Mouse (Mus musculus) left cerebral cortex, adult 8-10 months (tissue): ENCODE measurements around the gene Sys1. TPM values are rescaled to one million over a fixed set of nuclear protein-coding genes. Genes with fewer than 3 reads are reported as not detected.

Source experiments
- DNase-seq, 2 experiments: peaks; one replicate each; pipeline ENCODE4 v3.0.0; 2022; ENCODE audit warnings: low spot score in 2 of 2
- total RNA-seq, 4 experiments: library from RNA; stranded (reverse); gene quantifications; 2 replicates each; pipeline ENCODE4 v1.2.4; 2022

The Sys1 gene
- total RNA-seq, 4 experiments from 2014 or later, result 39.4 to 46.1 (median 40.6) TPM

- no peak for DNase-seq
Measured at GRCm38 (mm10) chr2:164453047-164453757, 3.6 kb upstream of the Sys1 start.

GRCm38 (mm10) chr2:164453887-164454500 is 2.8 kb upstream of the Sys1 start:
- DNase-seq, result no peak

- peak; percentile 61 to 86 for DNase-seq
Measured at GRCm38 (mm10) chr2:164454846-164455245, 1.9 kb upstream of the Sys1 start.

- DNase-seq, result no peak
Measured at GRCm38 (mm10) chr2:164455421-164456190, 1.2 kb upstream of the Sys1 start.

GRCm38 (mm10) chr2:164456413-164456812 is 351 bp upstream of the Sys1 start:
- no peak for DNase-seq

GRCm38 (mm10) chr2:164457942-164458341 is 1.2 kb downstream of the Sys1 start:
- no peak for DNase-seq

- DNase-seq, result no peak
Measured at GRCm38 (mm10) chr2:164458535-164458934, 1.8 kb downstream of the Sys1 start.

- peak; percentile 90 to 97 for DNase-seq
Measured at GRCm38 (mm10) chr2:164460745-164461551, 4.2 kb downstream of the Sys1 start, which contains the start of gene Gm20458. Gene Gm20458 (plus strand): TSS chr2:164460967.

GRCm38 (mm10) chr2:164465161-164465560 is 8.4 kb downstream of the Sys1 start:
- DNase-seq, result no peak

- no peak for DNase-seq
Measured at GRCm38 (mm10) chr2:164466787-164467186, 10.0 kb downstream of the Sys1 start.

- no peak for DNase-seq
Measured at GRCm38 (mm10) chr2:164470254-164470653, 13.5 kb downstream of the Sys1 start.

GRCm38 (mm10) chr2:164473624-164474023 is 16.9 kb downstream of the Sys1 start, which contains the start of gene Trp53tg5:
Gene Trp53tg5 (minus strand): TSS chr2:164473724.
- DNase-seq, result no peak

- peak in 1 of 2 experiments; percentile 78 for DNase-seq
Measured at GRCm38 (mm10) chr2:164485681-164486257, 29.0 kb downstream of the Sys1 start, which contains the start of gene Dbndd2. Gene Dbndd2 (plus strand): TSS chr2:164486106.

- peak; percentile 64 to 89 for DNase-seq
Measured at GRCm38 (mm10) chr2:164486258-164487114, 29.7 kb downstream of the Sys1 start.

- DNase-seq, result peak in 1 of 2 experiments; percentile 28
Measured at GRCm38 (mm10) chr2:164487115-164487527, 30.4 kb downstream of the Sys1 start.

GRCm38 (mm10) chr2:164487812-164488211 is 31.0 kb downstream of the Sys1 start:
- peak; percentile 52 to 68 for DNase-seq

- DNase-seq, result no peak
Measured at GRCm38 (mm10) chr2:164494126-164494525, 37.4 kb downstream of the Sys1 start.

- no peak for DNase-seq
Measured at GRCm38 (mm10) chr2:164496331-164496730, 39.6 kb downstream of the Sys1 start.

- DNase-seq, result peak; percentile 83
Measured at GRCm38 (mm10) chr2:164496847-164497690, 40.3 kb downstream of the Sys1 start, which contains the start of gene Pigt. Gene Pigt (plus strand): TSS chr2:164497520.
